Mouse (Mus musculus) neural tube, embryonic 11.5 days (tissue): ENCODE results near the gene Sema7a. TPM values are rescaled to one million over a fixed set of nuclear protein-coding genes. Genes with fewer than 3 reads are reported as not detected.

Source experiments
- ATAC-seq: fragments of 200-750 bp; cut with Nextera tagmentation; 2 replicates; pipeline ENCODE4 v1.8.0; 2017; ENCODE audit warnings: moderate number of reproducible peaks, mild to moderate bottlenecking, moderate TSS enrichment, moderate library complexity; ENCODE audit not compliant: insufficient read depth, low FRiP score, low TSS enrichment
- DNase-seq: peaks from one replicate; pipeline ENCODE4 v3.0.0-alpha.2; 2015; ENCODE audit warnings: low spot score
- H3K27ac ChIP-seq: fragments of 300-500 bp; sonication (generic); 2 replicates; pipeline ENCODE4 v1.5.1; 2014; ENCODE audit warnings: low read depth, mild to moderate bottlenecking, low read length
- H3K27me3 ChIP-seq: fragments of 300-500 bp; sonication (generic); 2 replicates; pipeline ENCODE4 v1.6.1; 2014; ENCODE audit warnings: mild to moderate bottlenecking, low read length, mixed read lengths; ENCODE audit not compliant: control insufficient read depth, insufficient read depth
- H3K36me3 ChIP-seq: fragments of 300-500 bp; sonication (generic); 2 replicates; pipeline ENCODE4 v1.6.1; 2014; ENCODE audit warnings: mild to moderate bottlenecking, low read length, moderate library complexity, mixed read lengths; ENCODE audit not compliant: control insufficient read depth, insufficient read depth
- H3K4me1 ChIP-seq: fragments of 300-500 bp; sonication (generic); 2 replicates; pipeline ENCODE4 v1.6.1; 2014; ENCODE audit warnings: low read length, mixed read lengths; ENCODE audit not compliant: control insufficient read depth, insufficient read depth
- H3K4me2 ChIP-seq: fragments of 300-500 bp; sonication (generic); 2 replicates; pipeline ENCODE4 v1.6.1; 2014; ENCODE audit warnings: low read depth, mild to moderate bottlenecking, moderate library complexity
- H3K4me3 ChIP-seq: fragments of 300-500 bp; sonication (generic); 2 replicates; pipeline ENCODE4 v1.5.1; 2014; ENCODE audit warnings: low read depth, low read length
- H3K9ac ChIP-seq: fragments of 300-500 bp; sonication (generic); 2 replicates; pipeline ENCODE4 v1.6.1; 2014; ENCODE audit warnings: mild to moderate bottlenecking, low read length
- H3K9me3 ChIP-seq: fragments of 300-500 bp; sonication (generic); 2 replicates; pipeline ENCODE4 v1.6.1; 2016; ENCODE audit warnings: low read length; ENCODE audit not compliant: control insufficient read depth
- WGBS: fragments of 180-500 bp; shearing (Covaris S2); extraction: QIAGEN DNeasy Blood & Tissue Kit; methylation state at CpG from one replicate; pipeline ENCODE4 v1.1.7; 2014; 5-methylcytosine and 5-hydroxymethylcytosine counted together
- polyA plus RNA-seq: library from polyadenylated mRNA; unstranded; fragments of >200 nt; fragmentation: Nextera tagmentation; extraction: Ambion mirVana; gene quantifications from 2 replicates; pipeline ENCODE4 v1.2.1, GENCODE M21; 2014

Sema7a gene
- polyA plus RNA-seq, 1 experiment from 2014 or later = 2.0 TPM

- no peak overlapping the region for H3K4me3 ChIP-seq
- DNase-seq (no peak), ATAC-seq (no peak)
- H3K4me1 ChIP-seq = no peaks in the 10 kb centered on the region
- no peaks in the 10 kb centered on the region for H3K9me3 ChIP-seq
- H3K27me3 ChIP-seq = no peaks in the 10 kb centered on the region
- no peak overlapping the region for H3K9ac ChIP-seq
- no peak overlapping the region for H3K4me2 ChIP-seq
- 86% methylated on average over 12 of the region's 12 CpGs for WGBS
- no peaks in the 10 kb centered on the region; the same call in 1 of the 2 replicates for H3K36me3 ChIP-seq
- no peak overlapping the region for H3K27ac ChIP-seq
Measured at GRCm38 (mm10) chr9:57954962-57955744, 15.2 kb downstream of the Sema7a start.

GRCm38 (mm10) chr9:57955764-57956163 is 15.9 kb downstream of the Sema7a start:
- Histone ChIP-seq H3K4me1 (no peaks in the 10 kb centered on the region), H3K27me3 (no peaks in the 10 kb centered on the region), H3K4me2 (no peak overlapping the region), H3K9me3 (no peaks in the 10 kb centered on the region), H3K36me3 (no peaks in the 10 kb centered on the region; the same call in 1 of the 2 replicates), H3K4me3 (no peak overlapping the region), H3K9ac (no peak overlapping the region), H3K27ac (no peak overlapping the region)
- no peak for ATAC-seq
- WGBS = 85% methylated on average over 6 of the region's 6 CpGs
- DNase-seq = no peak

DNA sequence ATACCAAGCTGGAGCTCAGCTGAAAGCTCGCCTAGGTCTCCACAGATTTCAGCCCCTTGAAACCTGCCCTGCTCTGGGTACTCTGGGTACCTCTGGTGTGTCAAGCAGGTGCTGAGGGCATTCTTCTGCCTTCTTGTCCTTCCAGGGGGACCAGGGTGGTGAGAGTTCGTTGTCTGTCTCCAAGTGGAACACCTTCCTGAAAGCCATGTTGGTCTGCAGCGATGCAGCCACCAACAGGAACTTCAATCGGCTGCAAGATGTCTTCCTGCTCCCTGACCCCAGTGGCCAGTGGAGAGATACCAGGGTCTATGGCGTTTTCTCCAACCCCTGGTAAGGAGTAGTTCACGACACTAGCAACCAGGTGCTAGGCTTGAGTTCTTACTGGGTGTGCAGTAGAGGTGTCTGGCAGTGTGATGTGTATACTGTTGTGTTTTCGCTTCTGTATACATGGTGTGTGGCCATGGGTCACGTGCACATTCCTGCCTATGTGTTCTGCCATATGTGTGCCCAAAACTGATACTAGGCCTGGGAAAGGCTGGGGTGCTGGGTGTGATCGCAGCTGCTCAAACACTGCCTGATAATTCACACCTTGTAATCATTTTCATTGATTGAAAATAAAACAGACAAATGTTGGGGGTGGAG is 16.4 kb downstream of the Sema7a start:
- Histone ChIP-seq H3K36me3 (no peaks in the 10 kb centered on the region; the same call in 1 of the 2 replicates), H3K9me3 (no peaks in the 10 kb centered on the region), H3K9ac (no peak overlapping the region), H3K27ac (no peak overlapping the region), H3K27me3 (no peaks in the 10 kb centered on the region), H3K4me3 (no peak overlapping the region), H3K4me1 (no peaks in the 10 kb centered on the region), H3K4me2 (no peak overlapping the region)
- ATAC-seq (no peak), DNase-seq (no peak)
- WGBS = 89% methylated on average over 9 of the region's 9 CpGs

- Histone ChIP-seq H3K4me3 (no peak overlapping the region), H3K36me3 (no peaks in the 10 kb centered on the region; the same call in 1 of the 2 replicates), H3K9me3 (no peaks in the 10 kb centered on the region), H3K9ac (no peak overlapping the region), H3K4me1 (no peaks in the 10 kb centered on the region), H3K4me2 (no peak overlapping the region), H3K27me3 (no peaks in the 10 kb centered on the region), H3K27ac (no peak overlapping the region)
- 83% methylated on average over 5 of the region's 5 CpGs for WGBS
- DNase-seq (no peak), ATAC-seq (no peak)
Measured at GRCm38 (mm10) chr9:57956838-57957236, 16.9 kb downstream of the Sema7a start.

- H3K36me3 ChIP-seq = no peaks in the 10 kb centered on the region; the same call in 1 of the 2 replicates
- no peak for DNase-seq
- 95% methylated on average over 1 of the region's 1 CpGs for WGBS
- H3K27ac ChIP-seq = no peak overlapping the region
- H3K27me3 ChIP-seq = no peaks in the 10 kb centered on the region
- no peak for ATAC-seq
- H3K4me3 ChIP-seq = no peak overlapping the region
- no peak overlapping the region for H3K9ac ChIP-seq
- no peaks in the 10 kb centered on the region for H3K9me3 ChIP-seq
- H3K4me1 ChIP-seq = no peaks in the 10 kb centered on the region
- no peak overlapping the region for H3K4me2 ChIP-seq
Measured at GRCm38 (mm10) chr9:57958615-57959014, 18.7 kb downstream of the Sema7a start.

- no peak for DNase-seq
- no peak for ATAC-seq
- Histone ChIP-seq H3K9ac (no peak overlapping the region), H3K4me2 (no peak overlapping the region), H3K27ac (no peak overlapping the region), H3K36me3 (no peaks in the 10 kb centered on the region; the same call in 1 of the 2 replicates), H3K27me3 (no peaks in the 10 kb centered on the region), H3K9me3 (no peaks in the 10 kb centered on the region), H3K4me1 (no peaks in the 10 kb centered on the region), H3K4me3 (no peak overlapping the region)
- WGBS = 69% methylated on average over 10 of the region's 10 CpGs
Measured at GRCm38 (mm10) chr9:57959399-57959798, 19.5 kb downstream of the Sema7a start.

- Histone ChIP-seq H3K4me2 (no peak overlapping the region), H3K9me3 (no peaks in the 10 kb centered on the region), H3K4me3 (no peak overlapping the region), H3K4me1 (no peaks in the 10 kb centered on the region), H3K27ac (no peak overlapping the region), H3K9ac (no peak overlapping the region), H3K27me3 (no peaks in the 10 kb centered on the region), H3K36me3 (no peaks in the 10 kb centered on the region; the same call in 1 of the 2 replicates)
- ATAC-seq (no peak), DNase-seq (no peak)
- WGBS = 83% methylated on average over 17 of the region's 17 CpGs
Measured at GRCm38 (mm10) chr9:57959886-57960866, 20.3 kb downstream of the Sema7a start.

DNA sequence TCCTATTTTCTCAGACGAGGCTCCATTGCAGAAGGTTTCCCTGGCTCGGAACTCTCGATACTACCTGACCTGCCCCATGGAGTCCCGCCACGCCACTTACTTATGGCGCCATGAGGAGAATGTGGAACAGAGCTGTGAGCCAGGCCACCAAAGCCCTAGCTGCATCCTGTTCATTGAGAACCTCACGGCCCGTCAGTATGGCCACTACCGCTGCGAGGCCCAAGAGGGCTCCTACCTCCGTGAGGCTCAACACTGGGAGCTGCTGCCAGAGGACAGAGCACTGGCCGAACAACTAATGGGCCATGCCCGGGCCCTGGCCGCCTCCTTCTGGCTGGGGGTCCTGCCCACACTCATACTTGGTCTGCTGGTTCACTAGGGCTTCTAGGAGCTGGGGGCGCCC is 21.3 kb downstream of the Sema7a start:
- H3K4me1 ChIP-seq = no peaks in the 10 kb centered on the region
- H3K27ac ChIP-seq = no peak overlapping the region
- no peak overlapping the region for H3K4me3 ChIP-seq
- DNase-seq (no peak), ATAC-seq (no peak)
- H3K27me3 ChIP-seq = no peaks in the 10 kb centered on the region
- no peak overlapping the region for H3K4me2 ChIP-seq
- no peak overlapping the region for H3K9ac ChIP-seq
- H3K36me3 ChIP-seq = no peaks in the 10 kb centered on the region; the same call in 1 of the 2 replicates
- no peaks in the 10 kb centered on the region for H3K9me3 ChIP-seq
- 89% methylated on average over 15 of the region's 15 CpGs for WGBS
